Comparison of ENCODE assay signal across 8 mouse cellular contexts in genomic region chr17:17828191-17828981, GRCm38 (mm10). TPM values are rescaled to one million over a fixed set of nuclear protein-coding genes. Genes with fewer than 3 reads are reported as not detected.
DNase-seq lines count a peak whose midpoint lies in the region; ATAC-seq and TF ChIP-seq lines count a peak whose summit lies in the region.

No protein-coding gene starts in this region.

- H3K4me3 ChIP-seq in thymus, adult 2 months (ENCODE audit: control insufficient read depth, insufficient read depth, low read length): peak overlapping the region; percentile 16
- H3K4me3 ChIP-seq in intestine, embryonic 14.5 days (ENCODE audit: low read depth, low read length): peak overlapping the region; percentile 86
- H3K4me3 ChIP-seq in neural tube, embryonic 11.5 days (ENCODE audit: low read depth, low read length): peak overlapping the region; percentile 64

- H3K4me1 ChIP-seq in thymus, adult 2 months (replicated peaks; ENCODE audit: control insufficient read depth, insufficient read depth, low read length): peaks cover 16% of the 10 kb centered on the region
- peaks cover 30% of the 10 kb centered on the region for H3K4me1 ChIP-seq in intestine, embryonic 14.5 days (replicated peaks; ENCODE audit: control insufficient read depth, insufficient read depth, low read length)
- peaks cover 19% of the 10 kb centered on the region for H3K4me1 ChIP-seq in neural tube, embryonic 11.5 days (ENCODE audit: control insufficient read depth, insufficient read depth, low read length)

- no peak overlapping the region for H3K27ac ChIP-seq in thymus, adult 2 months (ENCODE audit: control insufficient read depth, insufficient read depth, low read length)
- H3K27ac ChIP-seq in intestine, embryonic 14.5 days (ENCODE audit: low read depth): peak overlapping the region; percentile 95
- H3K27ac ChIP-seq in neural tube, embryonic 11.5 days (ENCODE audit: low read depth, low read length): peak overlapping the region; percentile 99

- DNase-seq in thymus, adult 2 months: no peak
- DNase-seq in thymus, postnatal 14 days: no peak
- DNase-seq in gastrocnemius, postnatal 25 days: peak; percentile 60
- DNase-seq in intestine, embryonic 14.5 days (ENCODE audit: low spot score): peak; percentile 90
- DNase-seq in liver: peak; percentile 65
- peak; percentile 89 for DNase-seq in neural tube, embryonic 11.5 days (ENCODE audit: low spot score)

- H3K27me3 ChIP-seq in thymus, adult 2 months (ENCODE audit: control insufficient read depth, insufficient read depth, low read length): no peaks in the 10 kb centered on the region; the same call in 1 of the 2 replicates
- H3K27me3 ChIP-seq in intestine, embryonic 14.5 days (replicated peaks; ENCODE audit: control insufficient read depth, insufficient read depth, low read length): no peaks in the 10 kb centered on the region
- H3K27me3 ChIP-seq in neural tube, embryonic 11.5 days (ENCODE audit: control insufficient read depth, insufficient read depth, low read length): no peaks in the 10 kb centered on the region

- H3K36me3 ChIP-seq in thymus, adult 2 months (ENCODE audit: control insufficient read depth, insufficient read depth, low read length): no peaks in the 10 kb centered on the region
- H3K36me3 ChIP-seq in intestine, embryonic 14.5 days (ENCODE audit: control insufficient read depth, insufficient read depth, low read length): peaks cover 28% of the 10 kb centered on the region
- peaks cover 6% of the 10 kb centered on the region for H3K36me3 ChIP-seq in neural tube, embryonic 11.5 days (ENCODE audit: control insufficient read depth, insufficient read depth, low read length)

- TF ChIP-seq CTCF in thymus, adult 2 months (IDR thresholded peaks at IDR 0.05; ENCODE audit: borderline replicate concordance, control insufficient read depth, extremely low read depth, insufficient read depth, low read length, poor library complexity): no peak

- peak overlapping the region; percentile 81 for H3K4me2 ChIP-seq in intestine, embryonic 14.5 days (ENCODE audit: low read length)
- H3K4me2 ChIP-seq in neural tube, embryonic 11.5 days (ENCODE audit: low read depth): peak overlapping the region; percentile 87

- 11% methylated on average over 13 of the region's 15 CpGs for WGBS in thymus, adult 2 months
- 1% methylated on average over 10 of the region's 15 CpGs for WGBS in intestine, embryonic 14.5 days
- 3% methylated on average over 6 of the region's 15 CpGs for WGBS in neural tube, embryonic 11.5 days

- TF ChIP-seq POLR2A in thymus, adult 2 months (IDR thresholded peaks at IDR 0.05; ENCODE audit: control insufficient read depth, extremely low read depth, insufficient read depth, low read length, poor library complexity): no peak

- H3K9ac ChIP-seq in intestine, embryonic 14.5 days (ENCODE audit: low read length): peak overlapping the region; percentile 83
- H3K9ac ChIP-seq in neural tube, embryonic 11.5 days (ENCODE audit: low read length): peak overlapping the region; percentile 93

- peak; percentile 1; the same call in 1 of the 2 replicates for ATAC-seq in common myeloid progenitor, adult 5-6 weeks (replicated peaks; ENCODE audit: low read depth, poor library complexity, severe bottlenecking)
- peak; percentile 46 for ATAC-seq in intestine, embryonic 14.5 days (replicated peaks; ENCODE audit: low FRiP score, low TSS enrichment, low read depth)
- ATAC-seq in neural tube, embryonic 11.5 days (ENCODE audit: insufficient read depth, low FRiP score, low TSS enrichment): peak; percentile 71
- ATAC-seq in megakaryocyte progenitor cell, adult 5-6 weeks (replicated peaks; ENCODE audit: poor library complexity): no peak

- no peaks in the 10 kb centered on the region for H3K9me3 ChIP-seq in intestine, embryonic 14.5 days (ENCODE audit: control insufficient read depth, low read length)
- H3K9me3 ChIP-seq in neural tube, embryonic 11.5 days (ENCODE audit: control insufficient read depth, low read length): no peaks in the 10 kb centered on the region

RNA-seq across cellular contexts. Expression of gene Spaca6, which starts 1.4 kb away (rescaled TPM):
- 11.3 and 14.9 TPM in 2 replicates for polyA plus RNA-seq in thymus, adult 2 months (2012; rRNA removed)
- total RNA-seq in common myeloid progenitor, adult 5-6 weeks (2017): 0.19 and 0.87 TPM in 2 replicates
- 10 to 100 TPM in 1 of 2 experiments, 1 to 10 TPM in 1; 7.0 to 15.8 TPM for total RNA-seq in gastrocnemius, postnatal 25 days (2021)
- 27.0 and 30.3 TPM in 2 replicates for polyA plus RNA-seq in intestine, embryonic 14.5 days (2014; fragmentation: Nextera tagmentation; extraction: Ambion mirVana)
- 22.1 and 27.0 TPM in 2 replicates for polyA plus RNA-seq in neural tube, embryonic 11.5 days (2014; fragmentation: Nextera tagmentation; extraction: Ambion mirVana)
- 1.1 and 3.4 TPM in 2 replicates for total RNA-seq in megakaryocyte progenitor cell, adult 5-6 weeks (2015)
- 1.0 and 1.5 TPM in 2 replicates for total RNA-seq in megakaryocyte progenitor cell, adult 5-6 weeks (2017)

RNA-seq across cellular contexts. Expression of gene Has1, which starts 26.6 kb away (rescaled TPM):
- polyA plus RNA-seq in thymus, adult 2 months (2012; rRNA removed): 0.33 and 0.50 TPM in 2 replicates
- total RNA-seq in common myeloid progenitor, adult 5-6 weeks (2017): not detected in 2 replicates
- total RNA-seq in gastrocnemius, postnatal 25 days (2021): under 1 TPM; 0.15 to 0.40 TPM
- polyA plus RNA-seq in intestine, embryonic 14.5 days (2014; fragmentation: Nextera tagmentation; extraction: Ambion mirVana): 1.8 TPM in 2 replicates
- polyA plus RNA-seq in neural tube, embryonic 11.5 days (2014; fragmentation: Nextera tagmentation; extraction: Ambion mirVana): 0.99 and 1.3 TPM in 2 replicates
- not detected in 2 replicates for total RNA-seq in megakaryocyte progenitor cell, adult 5-6 weeks (2015)
- total RNA-seq in megakaryocyte progenitor cell, adult 5-6 weeks (2017): not detected in 2 replicates

RNA-seq across cellular contexts. Expression of gene Fpr1, which starts 55.4 kb away (rescaled TPM):
- 0.50 and 0.74 TPM in 2 replicates for polyA plus RNA-seq in thymus, adult 2 months (2012; rRNA removed)
- 0.69 TPM in 1 of 2 replicates, not detected in the other for total RNA-seq in common myeloid progenitor, adult 5-6 weeks (2017)
- not detected for total RNA-seq in gastrocnemius, postnatal 25 days (2021)
- 0.13 TPM in 1 of 2 replicates, not detected in the other for polyA plus RNA-seq in intestine, embryonic 14.5 days (2014; fragmentation: Nextera tagmentation; extraction: Ambion mirVana)
- not detected in 2 replicates for polyA plus RNA-seq in neural tube, embryonic 11.5 days (2014; fragmentation: Nextera tagmentation; extraction: Ambion mirVana)
- 1.8 and 2.3 TPM in 2 replicates for total RNA-seq in megakaryocyte progenitor cell, adult 5-6 weeks (2015)
- 1.4 and 1.5 TPM in 2 replicates for total RNA-seq in megakaryocyte progenitor cell, adult 5-6 weeks (2017)

RNA-seq across cellular contexts. Expression of gene Fpr2, which starts 59.2 kb away (rescaled TPM):
- 0.18 and 0.73 TPM in 2 replicates for polyA plus RNA-seq in thymus, adult 2 months (2012; rRNA removed)
- total RNA-seq in common myeloid progenitor, adult 5-6 weeks (2017): 0.50 and 1.6 TPM in 2 replicates
- total RNA-seq in gastrocnemius, postnatal 25 days (2021): not detected
- 0.38 TPM in 1 of 2 replicates, not detected in the other for polyA plus RNA-seq in intestine, embryonic 14.5 days (2014; fragmentation: Nextera tagmentation; extraction: Ambion mirVana)
- polyA plus RNA-seq in neural tube, embryonic 11.5 days (2014; fragmentation: Nextera tagmentation; extraction: Ambion mirVana): not detected in 2 replicates
- 12.1 and 17.4 TPM in 2 replicates for total RNA-seq in megakaryocyte progenitor cell, adult 5-6 weeks (2015)
- 3.3 and 4.9 TPM in 2 replicates for total RNA-seq in megakaryocyte progenitor cell, adult 5-6 weeks (2017)

RNA-seq across cellular contexts. Expression of gene Fpr3, which starts 59.3 kb away (rescaled TPM):
- polyA plus RNA-seq in thymus, adult 2 months (2012; rRNA removed): not detected in 2 replicates
- total RNA-seq in common myeloid progenitor, adult 5-6 weeks (2017): not detected in 2 replicates
- total RNA-seq in gastrocnemius, postnatal 25 days (2021): not detected
- polyA plus RNA-seq in intestine, embryonic 14.5 days (2014; fragmentation: Nextera tagmentation; extraction: Ambion mirVana): not detected in 2 replicates
- polyA plus RNA-seq in neural tube, embryonic 11.5 days (2014; fragmentation: Nextera tagmentation; extraction: Ambion mirVana): not detected in 2 replicates
- total RNA-seq in megakaryocyte progenitor cell, adult 5-6 weeks (2015): not detected in 2 replicates
- total RNA-seq in megakaryocyte progenitor cell, adult 5-6 weeks (2017): not detected in 2 replicates

Comparison
In these comparisons a context has a peak if more than half of its experiments do, and no peak if none do; other contexts are left out.
1. DNase-seq: peak in gastrocnemius, postnatal 25 days (single experiment), intestine, embryonic 14.5 days (single experiment), liver (single experiment) and neural tube, embryonic 11.5 days (single experiment); none in thymus, adult 2 months (single experiment) and thymus, postnatal 14 days (single experiment).
2. H3K4me3 ChIP-seq: peak in every context shown above with its lines; median percentile 86 in intestine, embryonic 14.5 days; 64 in neural tube, embryonic 11.5 days; 16 in thymus, adult 2 months.